In the genomic region with DNA sequence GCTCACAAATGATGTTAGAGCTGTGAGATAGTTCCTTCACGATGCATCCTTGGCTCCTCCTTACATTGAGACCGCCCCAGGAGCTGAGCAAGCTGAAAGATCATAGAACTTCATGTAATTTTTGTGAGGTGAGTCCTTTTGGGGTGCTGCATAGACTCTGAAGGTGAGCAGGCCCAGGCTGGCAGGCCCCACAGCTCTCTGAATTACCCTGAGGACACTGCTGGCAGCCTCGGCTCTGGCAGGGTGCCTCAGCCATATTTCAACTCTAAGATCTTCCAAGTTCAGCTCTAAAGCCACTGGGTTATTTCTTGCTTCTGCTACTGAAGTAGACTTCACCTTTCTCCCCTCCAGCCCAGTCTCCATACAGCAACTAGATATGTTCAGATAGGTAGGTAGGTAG, we compare ENCODE assay signal across 22 mouse cellular contexts. TPM values are rescaled to one million over a fixed set of nuclear protein-coding genes. Genes with fewer than 3 reads are reported as not detected.
A peak's percentile ranks its signal among the peaks of the same experiment; 100 is the strongest.
DNase-seq lines count a peak whose midpoint lies in the region.
"Had no signal": no experiment of that assay in that cellular context is flagged by ENCODE, and none has a peak within 500 bp of the region (broad histone marks: within the 10 kb centered on the region; RNA-seq: fewer than 3 reads in every experiment).

No protein-coding gene starts in this region.

- H3K27ac ChIP-seq in brown adipose tissue, adult 24 weeks (replicated peaks; ENCODE audit: low read depth, low read length) = peak overlapping the region; percentile 57
- H3K27ac ChIP-seq: embryonic facial prominence, embryonic 12.5 days; embryonic facial prominence, embryonic 15.5 days; heart, adult 2 months; hindbrain, embryonic 12.5 days; hindbrain, embryonic 15.5 days had no signal

- peaks cover 9% of the 10 kb centered on the region for H3K4me1 ChIP-seq in brown adipose tissue, adult 24 weeks (ENCODE audit: control insufficient read depth, insufficient read depth, insufficient read length, low read length)

- H3K4me3 ChIP-seq in brown adipose tissue, adult 24 weeks (ENCODE audit: insufficient read depth, low read depth, low read length) = no peak overlapping the region
- H3K4me3 ChIP-seq: embryonic facial prominence, embryonic 12.5 days; embryonic facial prominence, embryonic 15.5 days; heart, adult 2 months; hindbrain, embryonic 12.5 days; hindbrain, embryonic 15.5 days had no signal

- DNase-seq in adrenal gland, postnatal 10 days = peak; percentile 72
- DNase-seq in adrenal gland, postnatal 25 days = no peak
- DNase-seq in heart, adult 11 months = peak; percentile 83
- DNase-seq in heart, adult 9 months (ENCODE audit: low spot score in 2 of 2) = no peak
- DNase-seq in adipocyte (ENCODE audit: low spot score) = peak; percentile 76

RNA-seq across cellular contexts. Expression of a gene that starts 1.7 kb away (rescaled TPM):
- total RNA-seq in adrenal gland, postnatal 10 days (2021) = 10 to 100 TPM; 47.6 to 48.4 TPM
- total RNA-seq in adrenal gland, postnatal 25 days (2021) = 47.5 and 55.0 TPM in 2 replicates
- 34.1 and 34.8 TPM in 2 replicates for polyA plus RNA-seq in brown adipose tissue, adult 24 weeks (2012; ENCODE audit: insufficient read depth, insufficient read length, missing spikeins)

RNA-seq across cellular contexts. Expression of a gene that starts 5.1 kb away (rescaled TPM):
- total RNA-seq in adrenal gland, postnatal 10 days (2021) = 100 to 1,000 TPM; 397 to 418 TPM
- total RNA-seq in adrenal gland, postnatal 25 days (2021) = 153 and 182 TPM in 2 replicates
- 797 and 1,047 TPM in 2 replicates for polyA plus RNA-seq in brown adipose tissue, adult 24 weeks (2012; ENCODE audit: insufficient read depth, insufficient read length, missing spikeins)
- total RNA-seq: common myeloid progenitor, adult 5-6 weeks; forebrain, postnatal 0 days; hematopoietic stem cell, adult 5-6 weeks; MEL had no signal
- polyA plus RNA-seq: C2C12; CD4-positive, CD25-positive, alpha-beta regulatory T cell, adult 4 months; embryonic facial prominence, embryonic 12.5 days; embryonic facial prominence, embryonic 15.5 days; forebrain, embryonic 11.5 days; forebrain, embryonic 14.5 days; forebrain, postnatal 0 days; heart, embryonic 11.5 days; heart, embryonic 14.5 days; heart, postnatal 0 days; hindbrain, embryonic 12.5 days; hindbrain, embryonic 15.5 days had no signal

RNA-seq across cellular contexts. Expression of a gene that starts 17.6 kb away (rescaled TPM):
- 1 to 10 TPM; 1.1 to 1.5 TPM for total RNA-seq in adrenal gland, postnatal 10 days (2021)
- 0.76 and 1.5 TPM in 2 replicates for total RNA-seq in adrenal gland, postnatal 25 days (2021)
- polyA plus RNA-seq in brown adipose tissue, adult 24 weeks (2012; ENCODE audit: insufficient read depth, insufficient read length, missing spikeins) = 5.9 and 8.7 TPM in 2 replicates
- total RNA-seq: forebrain, postnatal 0 days; MEL had no signal
- polyA plus RNA-seq: C2C12; forebrain, embryonic 14.5 days had no signal

RNA-seq across cellular contexts. Expression of a gene that starts 21.5 kb away (rescaled TPM):
- total RNA-seq in adrenal gland, postnatal 10 days (2021) = 10 to 100 TPM; 16.4 to 24.4 TPM
- 7.6 and 8.1 TPM in 2 replicates for total RNA-seq in adrenal gland, postnatal 25 days (2021)
- polyA plus RNA-seq in brown adipose tissue, adult 24 weeks (2012; ENCODE audit: insufficient read depth, insufficient read length, missing spikeins) = 15.7 and 17.8 TPM in 2 replicates

RNA-seq across cellular contexts. Expression of a gene that starts 30.5 kb away (rescaled TPM):
- 10 to 100 TPM; 22.6 to 25.0 TPM for total RNA-seq in adrenal gland, postnatal 10 days (2021)
- 18.0 and 19.3 TPM in 2 replicates for total RNA-seq in adrenal gland, postnatal 25 days (2021)
- 9.0 and 10.2 TPM in 2 replicates for polyA plus RNA-seq in brown adipose tissue, adult 24 weeks (2012; ENCODE audit: insufficient read depth, insufficient read length, missing spikeins)
- polyA plus RNA-seq: CD4-positive, CD25-positive, alpha-beta regulatory T cell, adult 4 months had no signal

Comparison
In these comparisons a context has a peak if more than half of its experiments do, and no peak if none do; other contexts are left out.
1. DNase-seq: peak in adrenal gland, postnatal 10 days (single experiment), heart, adult 11 months (single experiment) and adipocyte (single experiment); none in adrenal gland, postnatal 25 days (single experiment) and heart, adult 9 months (0 of 2).